Mouse (Mus musculus): Measurements from ENCODE around the gene Psmd9. TPM values are rescaled to one million over a fixed set of nuclear protein-coding genes. Genes with fewer than 3 reads are reported as not detected.

Psmd9 gene
- polyA plus RNA-seq, 1 experiment from 2014 or later, result 89.3 TPM

- Histone ChIP-seq H3K27ac (no peak overlapping the region), H3K36me3 (peaks cover 24% of the 10 kb centered on the region; the same call in 1 of the 2 replicates), H3K4me2 (peak overlapping the region; percentile 71), H3K4me3 (replicated peaks) (peak overlapping the region; percentile 79; the same call in 1 of the 2 replicates), H3K9ac (replicated peaks) (peak overlapping the region; percentile 13; the same call in 1 of the 2 replicates), H3K9me3 (no peaks in the 10 kb centered on the region), H3K27me3 (no peaks in the 10 kb centered on the region), H3K4me1 (replicated peaks) (peaks cover 6% of the 10 kb centered on the region)
- ATAC-seq (ENCODE audit: insufficient number of reproducible peaks, insufficient read depth, low FRiP score, low TSS enrichment, low read depth), result no peak
- 92% methylated on average over 6 of the region's 6 CpGs for WGBS
Measured at GRCm38 (mm10) chr5:123229296-123229695, 60.1 kb downstream of the Psmd9 start.

- peaks cover 48% of the 10 kb centered on the region for H3K36me3 ChIP-seq
- no peaks in the 10 kb centered on the region for H3K27me3 ChIP-seq
- ATAC-seq (ENCODE audit: insufficient number of reproducible peaks, insufficient read depth, low FRiP score, low TSS enrichment, low read depth), result no peak
- no peak overlapping the region for H3K27ac ChIP-seq
- H3K4me3 ChIP-seq (replicated peaks), result no peak overlapping the region
- WGBS, result 91% methylated on average over 2 of the region's 2 CpGs
- H3K9ac ChIP-seq (replicated peaks), result no peak overlapping the region
- H3K9me3 ChIP-seq, result no peaks in the 10 kb centered on the region
- H3K4me2 ChIP-seq, result no peak overlapping the region
- peaks cover 6% of the 10 kb centered on the region for H3K4me1 ChIP-seq (replicated peaks)
Measured at GRCm38 (mm10) chr5:123232180-123232579, 63.0 kb downstream of the Psmd9 start.

- Histone ChIP-seq H3K4me1 (replicated peaks) (no peaks in the 10 kb centered on the region), H3K36me3 (peaks cover 81% of the 10 kb centered on the region), H3K4me3 (replicated peaks) (no peak overlapping the region), H3K4me2 (no peak overlapping the region), H3K9ac (replicated peaks) (no peak overlapping the region), H3K27ac (0 out of 2 replicates have a peak overlapping the region, but pooled peaks have one; percentile 25), H3K9me3 (no peaks in the 10 kb centered on the region), H3K27me3 (no peaks in the 10 kb centered on the region)
- ATAC-seq (ENCODE audit: insufficient number of reproducible peaks, insufficient read depth, low FRiP score, low TSS enrichment, low read depth), result no peak
- 51% methylated on average over 2 of the region's 2 CpGs for WGBS
Measured at GRCm38 (mm10) chr5:123235731-123236130, 66.5 kb downstream of the Psmd9 start.

- H3K9ac ChIP-seq (replicated peaks), result no peak overlapping the region
Measured at GRCm38 (mm10) chr5:123236426-123236825, 67.2 kb downstream of the Psmd9 start.

GRCm38 (mm10) chr5:123239501-123239900, 70.3 kb downstream of the Psmd9 start:
- no peaks in the 10 kb centered on the region for H3K4me1 ChIP-seq (replicated peaks)
- 93% methylated on average over 11 of the region's 11 CpGs for WGBS
- no peak for ATAC-seq (ENCODE audit: insufficient number of reproducible peaks, insufficient read depth, low FRiP score, low TSS enrichment, low read depth)
- H3K4me2 ChIP-seq, result no peak overlapping the region
- H3K36me3 ChIP-seq, result peaks cover 93% of the 10 kb centered on the region
- H3K9me3 ChIP-seq, result no peaks in the 10 kb centered on the region
- H3K27me3 ChIP-seq, result no peaks in the 10 kb centered on the region
- no peak overlapping the region for H3K4me3 ChIP-seq (replicated peaks)
- H3K9ac ChIP-seq (replicated peaks), result no peak overlapping the region
- no peak overlapping the region for H3K27ac ChIP-seq

More at GRCm38 (mm10) chr5:123236426-123236825, 67.2 kb downstream of the Psmd9 start:
- Histone ChIP-seq H3K9me3 (no peaks in the 10 kb centered on the region), H3K36me3 (peaks cover 81% of the 10 kb centered on the region), H3K27ac (no peak overlapping the region), H3K4me2 (no peak overlapping the region), H3K4me3 (replicated peaks) (no peak overlapping the region), H3K4me1 (replicated peaks) (no peaks in the 10 kb centered on the region), H3K27me3 (no peaks in the 10 kb centered on the region)
- ATAC-seq (ENCODE audit: insufficient number of reproducible peaks, insufficient read depth, low FRiP score, low TSS enrichment, low read depth), result no peak
- 91% methylated on average over 9 of the region's 9 CpGs for WGBS

- Histone ChIP-seq H3K9ac (replicated peaks) (no peak overlapping the region), H3K36me3 (peaks cover 52% of the 10 kb centered on the region), H3K27ac (no peak overlapping the region), H3K9me3 (no peaks in the 10 kb centered on the region), H3K4me2 (no peak overlapping the region), H3K4me3 (replicated peaks) (no peak overlapping the region), H3K27me3 (no peaks in the 10 kb centered on the region), H3K4me1 (replicated peaks) (peaks cover 8% of the 10 kb centered on the region)
- ATAC-seq (ENCODE audit: insufficient number of reproducible peaks, insufficient read depth, low FRiP score, low TSS enrichment, low read depth), result no peak
- 25% methylated on average over 4 of the region's 4 CpGs for WGBS
Measured at GRCm38 (mm10) chr5:123245518-123245917, 76.3 kb downstream of the Psmd9 start.

- Histone ChIP-seq H3K27me3 (no peaks in the 10 kb centered on the region), H3K4me1 (replicated peaks) (peaks cover 12% of the 10 kb centered on the region), H3K9me3 (no peaks in the 10 kb centered on the region), H3K4me2 (peak overlapping the region; percentile 59), H3K36me3 (peaks cover 12% of the 10 kb centered on the region; the same call in 1 of the 2 replicates), H3K27ac (no peak overlapping the region), H3K4me3 (replicated peaks) (no peak overlapping the region), H3K9ac (replicated peaks) (no peak overlapping the region)
- no peak for ATAC-seq (ENCODE audit: insufficient number of reproducible peaks, insufficient read depth, low FRiP score, low TSS enrichment, low read depth)
- 74% methylated on average over 8 of the region's 8 CpGs for WGBS
Measured at GRCm38 (mm10) chr5:123251390-123251789, 82.2 kb downstream of the Psmd9 start.

GRCm38 (mm10) chr5:123251834-123252233, 82.6 kb downstream of the Psmd9 start, which contains the start of gene Wdr66:
TSS of gene Wdr66 (plus strand) at chr5:123252102.
- WGBS, result 4% methylated on average over 18 of the region's 18 CpGs
- peak within 1 kb of the TSS; percentile 59 for H3K4me2 ChIP-seq
- peaks cover 12% of the 10 kb centered on the region; the same call in 1 of the 2 replicates for H3K36me3 ChIP-seq
- peaks cover 12% of the 10 kb centered on the region for H3K4me1 ChIP-seq (replicated peaks)
- no peaks in the 10 kb centered on the region for H3K27me3 ChIP-seq
- H3K27ac ChIP-seq, result no peak within 1 kb of the TSS
- H3K9ac ChIP-seq (replicated peaks), result no peak within 1 kb of the TSS
- H3K4me3 ChIP-seq (replicated peaks), result peak within 1 kb of the TSS; percentile 33
- H3K9me3 ChIP-seq, result no peaks in the 10 kb centered on the region
- ATAC-seq (ENCODE audit: insufficient number of reproducible peaks, insufficient read depth, low FRiP score, low TSS enrichment, low read depth), result peak; percentile 57

- H3K4me1 ChIP-seq (replicated peaks), result peaks cover 6% of the 10 kb centered on the region
- peak overlapping the region; percentile 76 for H3K27ac ChIP-seq
- H3K4me2 ChIP-seq, result peak overlapping the region; percentile 48
- H3K9ac ChIP-seq (replicated peaks), result no peak overlapping the region; the same call in 1 of the 2 replicates
- ATAC-seq (ENCODE audit: insufficient number of reproducible peaks, insufficient read depth, low FRiP score, low TSS enrichment, low read depth), result no peak
- WGBS, result 26% methylated on average over 23 of the region's 23 CpGs
- H3K9me3 ChIP-seq, result no peaks in the 10 kb centered on the region
- H3K36me3 ChIP-seq, result no peaks in the 10 kb centered on the region
- H3K4me3 ChIP-seq (replicated peaks), result peak overlapping the region; percentile 11; the same call in 1 of the 2 replicates
- H3K27me3 ChIP-seq, result no peaks in the 10 kb centered on the region
Measured at GRCm38 (mm10) chr5:123256841-123257755, 87.9 kb downstream of the Psmd9 start.

GRCm38 (mm10) chr5:123258990-123259389, 89.8 kb downstream of the Psmd9 start:
- no peak overlapping the region for H3K27ac ChIP-seq
- H3K4me2 ChIP-seq, result no peak overlapping the region
- no peaks in the 10 kb centered on the region for H3K9me3 ChIP-seq
- H3K27me3 ChIP-seq, result no peaks in the 10 kb centered on the region
- no peak for ATAC-seq (ENCODE audit: insufficient number of reproducible peaks, insufficient read depth, low FRiP score, low TSS enrichment, low read depth)
- H3K4me1 ChIP-seq (replicated peaks), result peaks cover 5% of the 10 kb centered on the region
- H3K9ac ChIP-seq (replicated peaks), result no peak overlapping the region
- no peak overlapping the region for H3K4me3 ChIP-seq (replicated peaks)
- no peaks in the 10 kb centered on the region for H3K36me3 ChIP-seq
- 50% methylated on average over 5 of the region's 5 CpGs for WGBS

- no peak for ATAC-seq (ENCODE audit: insufficient number of reproducible peaks, insufficient read depth, low FRiP score, low TSS enrichment, low read depth)
- Histone ChIP-seq H3K9ac (replicated peaks) (no peak overlapping the region), H3K4me3 (replicated peaks) (no peak overlapping the region), H3K36me3 (no peaks in the 10 kb centered on the region), H3K27ac (no peak overlapping the region), H3K4me1 (replicated peaks) (peaks cover 5% of the 10 kb centered on the region), H3K4me2 (no peak overlapping the region), H3K9me3 (no peaks in the 10 kb centered on the region), H3K27me3 (no peaks in the 10 kb centered on the region)
- 82% methylated on average over 8 of the region's 8 CpGs for WGBS
Measured at GRCm38 (mm10) chr5:123260698-123261097, 91.5 kb downstream of the Psmd9 start.
